Mouse (Mus musculus) kidney, adult 2 months (tissue): Measurements from ENCODE around the gene Emd.

Source experiments
- CTCF ChIP-seq: fragments of 200-500 bp; conservative IDR thresholded peaks from 2 replicates; pipeline ENCODE4 v1.5.1; 2011; ENCODE audit warnings: low read depth, mild to moderate bottlenecking, control low read depth, low read length, moderate library complexity, mixed read lengths; ENCODE audit not compliant: insufficient read depth, insufficient read length
- POLR2A ChIP-seq: fragments of 200-500 bp; IDR thresholded peaks from one replicate; pipeline ENCODE4 v1.6.1; 2011; ENCODE audit warnings: low read depth, low read length, control low read depth

DNA sequence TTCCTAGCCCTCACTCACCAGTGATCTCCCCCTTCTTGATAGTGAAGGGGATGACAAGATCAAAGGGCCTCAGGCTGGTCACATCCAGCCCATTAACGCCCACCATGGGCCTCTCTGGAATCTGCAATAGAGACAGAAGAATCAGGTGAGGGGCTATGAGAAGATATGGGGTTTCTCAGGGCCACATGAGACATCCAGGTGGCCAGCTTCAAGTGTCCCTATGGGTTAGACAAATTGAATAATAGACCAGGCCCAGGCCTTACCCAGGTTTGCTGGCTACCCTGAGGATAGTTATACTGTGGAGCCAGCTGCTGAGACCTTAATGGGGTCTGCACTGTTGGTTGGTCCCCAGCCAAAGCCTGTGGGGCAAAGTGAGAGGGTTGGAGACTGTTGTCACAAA is 24.4 kb upstream of the Emd start:
- TF ChIP-seq POLR2A (no peak), CTCF (no peak)
